Mouse (Mus musculus) CH12.LX (cell line): ENCODE measurements at regions not wholly inside any gene's neighbourhood (a gene's known extent, or its start where the extent isn't known, plus 50 kb on each side); places are given as distances from the start of the nearest gene placed in this dataset.
A peak's percentile ranks its signal among the peaks of the same experiment; 100 is the strongest.

ENCODE experiments used
- DNase-seq: peaks from one replicate; pipeline ENCODE4 v3.0.0-alpha.2; 2013; ENCODE audit errors: extremely low read depth
- H3K27ac ChIP-seq: 2 replicates; pipeline ENCODE4 v1.5.1; 2012; ENCODE audit warnings: low read depth, mild to moderate bottlenecking, control low read depth, moderate library complexity; ENCODE audit not compliant: insufficient read depth
- H3K27me3 ChIP-seq: replicated peaks from 2 replicates; pipeline ENCODE3; 2012; ENCODE audit warnings: inconsistent platforms
- H3K36me3 ChIP-seq, 2 experiments: replicated peaks in 1 of 2; 2 replicates each; pipeline versions ENCODE3 to v1.6.1; 2012; ENCODE audit warnings: inconsistent platforms in 1 of 2, low read length in 1 of 2, mild to moderate bottlenecking in 1 of 2, mixed read lengths in 1 of 2, moderate library complexity in 1 of 2; ENCODE audit not compliant: control insufficient read depth in 1 of 2, insufficient read depth in 1 of 2
- H3K4me1 ChIP-seq, 2 experiments: 2 replicates each; pipeline ENCODE4 v1.6.1; 2012; ENCODE audit warnings: inconsistent platforms in 1 of 2, moderate library complexity in 1 of 2; ENCODE audit not compliant: insufficient read depth in 2 of 2, control insufficient read depth in 1 of 2
- H3K4me2 ChIP-seq: 2 replicates; pipeline ENCODE4 v1.6.1; 2012; ENCODE audit warnings: low read depth, mild to moderate bottlenecking, control low read depth; ENCODE audit not compliant: poor library complexity, insufficient read depth, severe bottlenecking
- H3K4me3 ChIP-seq, 3 experiments: fragments of 150-350 bp in 1 of 3; sonication (generic) in 1 of 3; replicated peaks in 1 of 3; 2 replicates each; pipeline versions ENCODE3 to v1.5.1; 2011 to 2012; ENCODE audit warnings: low read depth in 2 of 3, low read length in 2 of 3, mild to moderate bottlenecking in 2 of 3, moderate library complexity in 2 of 3, control low read depth in 1 of 3, improper control_type of control experiment in 1 of 3, inconsistent platforms in 1 of 3, mixed read lengths in 1 of 3; ENCODE audit not compliant: poor library complexity in 1 of 3
- H3K79me2 ChIP-seq: replicated peaks from 2 replicates; pipeline ENCODE4 v1.6.1; 2012; ENCODE audit warnings: mild to moderate bottlenecking, moderate library complexity; ENCODE audit not compliant: control insufficient read depth, poor library complexity, insufficient read depth, severe bottlenecking; ENCODE audit errors: extremely low read depth
- H3K9ac ChIP-seq: 2 replicates; pipeline ENCODE4 v1.6.1; 2012; ENCODE audit warnings: low read depth, mild to moderate bottlenecking, control low read depth, moderate library complexity; ENCODE audit not compliant: insufficient read depth
- H3K9me3 ChIP-seq: replicated peaks from 2 replicates; pipeline ENCODE3; 2012; ENCODE audit warnings: low read length, inconsistent platforms, mixed read lengths
- BHLHE40 ChIP-seq: IDR thresholded peaks from 2 replicates; pipeline ENCODE4 v1.6.1; 2011; ENCODE audit warnings: mild to moderate bottlenecking, low read depth, low read length, improper control_type of control experiment
- CHD2 ChIP-seq: IDR thresholded peaks from 2 replicates; pipeline ENCODE4 v1.6.1; 2011; ENCODE audit warnings: low read length, improper control_type of control experiment
- E2F4 ChIP-seq: IDR thresholded peaks from 2 replicates; pipeline ENCODE4 v1.6.1; 2011; ENCODE audit warnings: low read depth, low read length, improper control_type of control experiment; ENCODE audit not compliant: insufficient replicate concordance
- ELF1 ChIP-seq: IDR thresholded peaks from 2 replicates; pipeline ENCODE4 v1.6.1; 2014; ENCODE audit warnings: low read depth, mild to moderate bottlenecking, inconsistent platforms, low read length, improper control_type of control experiment
- EP300 ChIP-seq: IDR thresholded peaks from 2 replicates; pipeline ENCODE4 v1.6.1; 2011; ENCODE audit warnings: low read length, improper control_type of control experiment
- ETS1 ChIP-seq: conservative IDR thresholded peaks from 2 replicates; pipeline ENCODE4 v1.6.1; 2012; ENCODE audit warnings: low read depth, mild to moderate bottlenecking, inconsistent platforms, low read length, improper control_type of control experiment, moderate library complexity
- IRF4 ChIP-seq: IDR thresholded peaks from 2 replicates; pipeline ENCODE4 v1.6.1; 2014; ENCODE audit warnings: low read depth, mild to moderate bottlenecking, inconsistent platforms, low read length, improper control_type of control experiment
- JUN ChIP-seq: IDR thresholded peaks from 2 replicates; pipeline ENCODE4 v1.6.1; 2011; ENCODE audit warnings: low read depth, mild to moderate bottlenecking, low read length, improper control_type of control experiment, moderate library complexity; ENCODE audit not compliant: insufficient read depth
- JUND ChIP-seq: conservative IDR thresholded peaks from 2 replicates; pipeline ENCODE4 v1.6.1; 2011; ENCODE audit warnings: low read depth, low read length, improper control_type of control experiment
- MAFK ChIP-seq: IDR thresholded peaks from 2 replicates; pipeline ENCODE4 v1.6.1; 2011; ENCODE audit warnings: low read length, improper control_type of control experiment; ENCODE audit not compliant: insufficient replicate concordance
- MAX ChIP-seq: IDR thresholded peaks from 2 replicates; pipeline ENCODE4 v1.6.1; 2011; ENCODE audit warnings: low read length, improper control_type of control experiment
- MEF2A ChIP-seq: IDR thresholded peaks from 2 replicates; pipeline ENCODE4 v1.6.1; 2014; ENCODE audit warnings: low read depth, mild to moderate bottlenecking, inconsistent platforms, low read length, improper control_type of control experiment, borderline replicate concordance
- POLR2AphosphoS2 ChIP-seq: IDR thresholded peaks from 2 replicates; pipeline ENCODE4 v1.6.1; 2011; ENCODE audit warnings: low read depth, low read length, improper control_type of control experiment
- SIN3A ChIP-seq: IDR thresholded peaks from 2 replicates; pipeline ENCODE4 v1.6.1; 2012; ENCODE audit warnings: low read length, improper control_type of control experiment, inconsistent platforms
- TBP ChIP-seq: conservative IDR thresholded peaks from 2 replicates; pipeline ENCODE4 v1.6.1; 2011; ENCODE audit warnings: low read depth, low read length, improper control_type of control experiment
- TCF12 ChIP-seq: IDR thresholded peaks from 2 replicates; pipeline ENCODE4 v1.6.1; 2014; ENCODE audit warnings: low read depth, mild to moderate bottlenecking, inconsistent platforms, low read length, improper control_type of control experiment
- USF1 ChIP-seq: IDR thresholded peaks from 2 replicates; pipeline ENCODE4 v1.6.1; 2014; ENCODE audit warnings: low read depth, mild to moderate bottlenecking, inconsistent platforms, low read length, improper control_type of control experiment
- USF2 ChIP-seq: conservative IDR thresholded peaks from 2 replicates; pipeline ENCODE4 v1.6.1; 2011; ENCODE audit warnings: low read depth, low read length, improper control_type of control experiment
- ZKSCAN1 ChIP-seq: IDR thresholded peaks from 2 replicates; pipeline ENCODE4 v1.6.1; 2012; ENCODE audit warnings: low read depth, inconsistent platforms, low read length, improper control_type of control experiment, borderline replicate concordance
- ZMIZ1 ChIP-seq: IDR thresholded peaks from 2 replicates; pipeline ENCODE4 v1.6.1; 2012; ENCODE audit warnings: low read depth, mild to moderate bottlenecking, inconsistent platforms, low read length, improper control_type of control experiment
- dilution Hi-C: fragments of 300-500 bp; cut with MboI; formaldehyde crosslinking; loops from 2 replicates; pipeline ENCODE4 v1.14.3; 2020; ENCODE audit warnings: low sequenced_read_pairs; ENCODE audit not compliant: extremely low pct_unique_long_range_greater_than_20kb, extremely low pct_ligation_motif_present
- in situ Hi-C: fragments of 300-500 bp; cut with MboI; formaldehyde crosslinking; loops from 3 replicates; pipeline ENCODE4 v1.14.3; 2019; ENCODE audit warnings: low sequenced_read_pairs, low pct_ligation_motif_present, low pct_unique_long_range_greater_than_20kb, mixed read lengths

GRCm38 (mm10) chr3:58309601-58310000, 104.9 kb upstream of the Tsc22d2 start:
- Histone ChIP-seq H3K9ac (no peak overlapping the region), H3K27me3 (no peaks in the 10 kb centered on the region), H3K4me2 (no peak overlapping the region), H3K4me1 (peaks cover 2 to 11% of the 10 kb centered on the region in 2 experiments; a peak in 2 of 4 replicates), H3K4me3 (no peak overlapping the region), H3K27ac (no peak overlapping the region), H3K79me2 (no peaks in the 10 kb centered on the region), H3K9me3 (no peaks in the 10 kb centered on the region), H3K36me3 (no peaks in the 10 kb centered on the region)
- dilution Hi-C loops (no loop called here), in situ Hi-C loops (no loop called here)
- DNase-seq, result no peak
- no peak for TF ChIP-seq USF1
- no peak for TF ChIP-seq JUN
- no peak for TF ChIP-seq ZMIZ1
- no peak for TF ChIP-seq USF2
- no peak for TF ChIP-seq POLR2AphosphoS2
- no peak for TF ChIP-seq CHD2
- no peak for TF ChIP-seq ELF1
- TF ChIP-seq MAFK, result no peak
- TF ChIP-seq BHLHE40, result no peak
- TF ChIP-seq ETS1, result no peak
- no peak for TF ChIP-seq TBP
- no peak for TF ChIP-seq MEF2A
- no peak for TF ChIP-seq SIN3A

- in situ Hi-C loops, result no loop called here
- Histone ChIP-seq H3K4me2 (no peak overlapping the region), H3K79me2 (no peaks in the 10 kb centered on the region), H3K27ac (no peak overlapping the region), H3K9ac (no peak overlapping the region), H3K9me3 (no peaks in the 10 kb centered on the region), H3K27me3 (no peaks in the 10 kb centered on the region), H3K4me1 (peaks cover 2 to 11% of the 10 kb centered on the region in 2 experiments; a peak in 2 of 4 replicates), H3K4me3 (no peak overlapping the region), H3K36me3 (no peaks in the 10 kb centered on the region)
- TF ChIP-seq MAFK (no peak), USF2 (no peak), USF1 (no peak), ZMIZ1 (no peak)
- no peak for DNase-seq
- dilution Hi-C loops, result no loop called here
These were observed 104.1 kb upstream of the Tsc22d2 start for GRCm38 (mm10) chr3:58310390-58310789.

DNA sequence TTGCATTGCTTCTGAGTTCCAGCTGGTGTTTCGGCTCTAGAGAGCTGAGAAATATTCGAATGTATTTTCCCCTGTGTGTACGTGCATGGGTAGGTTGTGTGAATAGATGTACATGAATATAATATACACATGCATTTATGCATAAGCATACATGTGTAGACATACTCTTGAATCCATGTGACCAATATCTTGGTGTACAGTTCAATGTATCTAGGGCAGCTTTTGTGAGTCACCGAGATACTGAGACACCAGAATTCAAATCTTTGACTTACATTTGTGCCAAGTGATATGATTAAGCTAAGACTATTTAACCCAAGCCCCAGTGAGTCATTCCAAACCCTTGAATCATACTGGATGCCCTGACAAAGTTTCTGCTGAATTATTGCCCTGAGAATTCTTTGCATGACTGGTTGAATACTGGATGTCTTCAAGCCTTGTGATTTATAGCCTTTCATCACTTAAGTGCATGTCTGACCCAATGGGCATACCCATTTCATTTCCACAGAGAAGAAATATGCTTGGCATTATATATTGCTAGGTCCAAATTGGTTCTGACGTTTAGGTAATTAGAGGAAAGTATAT, 103.3 kb upstream of the Tsc22d2 start:
- no peak overlapping the region for H3K4me2 ChIP-seq
- no peaks in the 10 kb centered on the region for H3K36me3 ChIP-seq
- dilution Hi-C loops, result no loop called here
- H3K27me3 ChIP-seq, result no peaks in the 10 kb centered on the region
- no peak overlapping the region for H3K4me3 ChIP-seq
- no peak for TF ChIP-seq E2F4
- no peak for TF ChIP-seq JUND
- TF ChIP-seq IRF4, result no peak
- TF ChIP-seq TCF12, result no peak
- TF ChIP-seq ZKSCAN1, result no peak
- no peak for TF ChIP-seq MAX
- TF ChIP-seq EP300, result no peak
- TF ChIP-seq MAFK, result no peak
- TF ChIP-seq, all 38 proteins: peak for 0
- Histone ChIP-seq H3K27ac (no peak overlapping the region), H3K9me3 (no peaks in the 10 kb centered on the region), H3K4me1 (peaks cover 2 to 11% of the 10 kb centered on the region in 2 experiments; a peak in 2 of 4 replicates), H3K9ac (no peak overlapping the region), H3K79me2 (no peaks in the 10 kb centered on the region)
- in situ Hi-C loops, result no loop called here
- peak; percentile 6 for DNase-seq
